ENCODE assay signal across 8 mouse cellular contexts in the genomic region with DNA sequence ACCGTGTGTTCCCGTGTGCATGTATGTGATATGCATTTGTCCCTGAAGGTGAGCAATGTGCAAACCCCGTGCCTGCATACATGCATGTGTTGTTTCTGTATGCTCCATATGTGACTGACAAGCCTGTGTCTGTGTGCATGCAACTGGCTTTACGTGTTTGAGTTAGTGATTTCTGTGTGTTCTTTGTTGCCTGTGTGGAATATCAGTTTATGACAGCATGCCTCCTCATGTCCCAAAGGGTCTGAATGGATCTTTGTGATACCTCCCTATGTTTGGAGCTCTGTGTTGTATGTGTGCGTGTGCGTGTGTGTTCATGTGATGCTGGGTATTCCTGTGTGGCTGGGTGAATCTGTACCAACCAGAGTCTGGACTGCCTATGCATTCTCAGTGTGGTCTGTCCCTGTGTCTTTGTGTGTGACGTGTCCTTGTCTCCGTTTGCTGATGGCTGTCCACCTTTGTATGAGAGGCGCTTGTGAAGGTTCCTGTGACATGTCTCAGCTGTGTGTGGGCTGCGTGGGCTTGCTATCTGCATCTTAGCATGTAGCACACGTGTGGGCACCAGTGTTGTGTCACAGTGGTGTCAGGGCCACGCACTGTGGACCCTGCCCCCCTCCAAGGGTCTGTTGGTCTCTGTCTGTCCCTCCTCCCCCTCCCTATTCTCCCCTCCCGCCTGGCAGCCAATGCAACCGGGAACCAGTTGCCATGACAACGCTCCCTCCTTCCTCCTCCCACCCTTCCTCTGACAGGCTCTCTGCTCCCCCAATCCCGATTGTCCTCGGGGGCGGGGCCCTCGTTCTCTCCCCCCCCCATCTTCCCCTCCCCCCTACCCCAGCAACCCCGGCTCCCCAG. TPM values are rescaled to one million over a fixed set of nuclear protein-coding genes. Genes with fewer than 3 reads are reported as not detected.
A peak's percentile ranks its signal among the peaks of the same experiment; 100 is the strongest.
DNase-seq lines count a peak whose midpoint lies in the region; ATAC-seq lines count a peak whose summit lies in the region.

A gene (minus strand): TSS at position 146 of the 849 bp plus-strand sequence.

- intact Hi-C loops in heart, postnatal 36 days (cut with DNase I), result no loop called here

- 23% methylated on average over 20 of the region's 20 CpGs for WGBS in heart, embryonic 14.5 days
- WGBS in liver, embryonic 12.5 days (ENCODE audit: insufficient replicate concordance), result 24% methylated on average over 20 of the region's 20 CpGs

- peaks cover 7 to 13% of the 10 kb centered on the region in 2 experiments; a peak in 2 of 4 replicates for H3K4me1 ChIP-seq in heart, embryonic 14.5 days (ENCODE audit: control insufficient read depth in 2 of 2, insufficient read depth in 2 of 2, low read length in 2 of 2)
- H3K4me1 ChIP-seq in liver, embryonic 12.5 days, result peaks cover 40% of the 10 kb centered on the region

- no peaks in the 10 kb centered on the region for H3K36me3 ChIP-seq in heart, embryonic 14.5 days (ENCODE audit: control insufficient read depth, insufficient read depth, low read length)
- H3K36me3 ChIP-seq in liver, embryonic 12.5 days, result no peaks in the 10 kb centered on the region

- no peak within 1 kb of the TSS for H3K27ac ChIP-seq in heart, embryonic 14.5 days (replicated peaks in 1 of 2; ENCODE audit: control insufficient read depth in 1 of 2, insufficient read depth in 1 of 2, low read depth in 2 of 2, low read length in 2 of 2)
- H3K27ac ChIP-seq in liver, embryonic 12.5 days, result no peak within 1 kb of the TSS

- peaks cover 59% of the 10 kb centered on the region for H3K27me3 ChIP-seq in heart, embryonic 14.5 days (ENCODE audit: control insufficient read depth, insufficient read depth, low read length)
- H3K27me3 ChIP-seq in liver, embryonic 12.5 days (replicated peaks), result peaks cover 94% of the 10 kb centered on the region

- H3K9ac ChIP-seq in heart, embryonic 14.5 days (ENCODE audit: low read length), result peak within 1 kb of the TSS; percentile 73
- peak within 1 kb of the TSS; percentile 51 for H3K9ac ChIP-seq in liver, embryonic 12.5 days

- H3K9me3 ChIP-seq in heart, embryonic 14.5 days (ENCODE audit: control insufficient read depth, low read length), result no peaks in the 10 kb centered on the region
- H3K9me3 ChIP-seq in liver, embryonic 12.5 days (replicated peaks), result no peaks in the 10 kb centered on the region

- DNase-seq in heart, postnatal 36 days, result no peak
- DNase-seq in cerebellum, adult 18-20 months, result peak; percentile 91 to 95
- DNase-seq in kidney, postnatal 36 days, result peak; percentile 71 to 74
- peak; percentile 92 to 96 for DNase-seq in right cerebral cortex, postnatal 36 days (ENCODE audit: low spot score in 2 of 2)
- DNase-seq in thymus, postnatal 25 days, result no peak

- no peak for ATAC-seq in heart, embryonic 14.5 days (ENCODE audit: insufficient number of reproducible peaks, insufficient read depth, low FRiP score, low read depth)
- peak; percentile 64 for ATAC-seq in frontal cortex, adult (ENCODE audit: low TSS enrichment)
- ATAC-seq in liver, embryonic 12.5 days, result no peak

- peak within 1 kb of the TSS; percentile 78 for H3K4me2 ChIP-seq in heart, embryonic 14.5 days (ENCODE audit: low read length)
- peak within 1 kb of the TSS; percentile 75 for H3K4me2 ChIP-seq in liver, embryonic 12.5 days

- peak within 1 kb of the TSS; percentile 60 to 65 for H3K4me3 ChIP-seq in heart, embryonic 14.5 days (ENCODE audit: control insufficient read depth in 1 of 2, insufficient read depth in 1 of 2, low read depth in 1 of 2, low read length in 2 of 2)
- peak within 1 kb of the TSS; percentile 58 for H3K4me3 ChIP-seq in liver, embryonic 12.5 days

RNA-seq across cellular contexts. Expression of the gene that starts here (rescaled TPM):
- polyA plus RNA-seq in heart, embryonic 14.5 days (2014; fragmentation: Nextera tagmentation; extraction: Ambion mirVana), result 0.30 and 0.81 TPM in 2 replicates
- not detected for total RNA-seq in heart, postnatal 36 days (2021)
- polyA plus RNA-seq in liver, embryonic 12.5 days (2016; fragmentation: Nextera tagmentation; extraction: Ambion mirVana), result 0.77 and 0.81 TPM in 2 replicates

Comparison
In these comparisons a context has a peak if more than half of its experiments do, and no peak if none do; other contexts are left out.
1. DNase-seq: peak in cerebellum, adult 18-20 months (2 of 2), kidney, postnatal 36 days (2 of 2) and right cerebral cortex, postnatal 36 days (2 of 2); none in heart, postnatal 36 days (0 of 2) and thymus, postnatal 25 days (single experiment).